Mouse (Mus musculus): ENCODE results near the gene Tnfaip1. TPM values are rescaled to one million over a fixed set of nuclear protein-coding genes. Genes with fewer than 3 reads are reported as not detected.

The Tnfaip1 gene
- total RNA-seq, 2 experiments from 2014 or later = 32.1 to 32.6 TPM

DNA sequence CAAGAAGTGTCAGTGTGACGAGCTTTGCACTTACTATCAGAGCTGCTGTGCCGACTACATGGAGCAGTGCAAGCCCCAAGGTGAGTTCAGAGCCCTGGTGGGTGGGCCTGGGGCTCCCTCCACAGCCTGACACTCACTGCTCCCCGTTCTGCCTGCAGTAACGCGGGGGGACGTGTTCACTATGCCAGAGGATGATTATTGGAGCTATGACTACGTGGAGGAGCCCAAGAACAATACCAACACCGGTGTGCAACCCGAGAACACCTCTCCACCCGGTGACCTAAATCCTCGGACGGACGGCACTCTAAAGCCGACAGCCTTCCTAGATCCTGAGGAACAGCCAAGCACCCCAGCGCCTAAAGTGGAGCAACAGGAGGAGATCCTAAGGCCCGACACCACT lies 36.6 kb downstream of the Tnfaip1 start:
- no peak for DNase-seq

GRCm38 (mm10) chr11:78499004-78499403 lies 37.1 kb downstream of the Tnfaip1 start, which contains the start of gene Vtn:
Gene Vtn, plus strand, starts transcription at chr11:78499091.
- DNase-seq = no peak

GRCm38 (mm10) chr11:78497544-78498522 lies 38.3 kb downstream of the Tnfaip1 start, which contains the start of gene Sarm1:
Gene Sarm1, minus strand, starts transcription at chr11:78497754.
- DNase-seq = peak; percentile 94 to 95

- DNase-seq = peak; percentile 37 to 60
These were observed 39.0 kb downstream of the Tnfaip1 start for GRCm38 (mm10) chr11:78497071-78497541.

- DNase-seq = no peak
These were observed 40.2 kb downstream of the Tnfaip1 start for GRCm38 (mm10) chr11:78495904-78496303.

- DNase-seq = peak; percentile 49 to 58
These were observed 45.3 kb downstream of the Tnfaip1 start for GRCm38 (mm10) chr11:78490781-78491241.

GRCm38 (mm10) chr11:78488168-78488567 lies 48.0 kb downstream of the Tnfaip1 start:
- peak; percentile 75 to 77 for DNase-seq

- no peak for DNase-seq
These were observed 52.5 kb downstream of the Tnfaip1 start for GRCm38 (mm10) chr11:78483639-78484038.

DNA sequence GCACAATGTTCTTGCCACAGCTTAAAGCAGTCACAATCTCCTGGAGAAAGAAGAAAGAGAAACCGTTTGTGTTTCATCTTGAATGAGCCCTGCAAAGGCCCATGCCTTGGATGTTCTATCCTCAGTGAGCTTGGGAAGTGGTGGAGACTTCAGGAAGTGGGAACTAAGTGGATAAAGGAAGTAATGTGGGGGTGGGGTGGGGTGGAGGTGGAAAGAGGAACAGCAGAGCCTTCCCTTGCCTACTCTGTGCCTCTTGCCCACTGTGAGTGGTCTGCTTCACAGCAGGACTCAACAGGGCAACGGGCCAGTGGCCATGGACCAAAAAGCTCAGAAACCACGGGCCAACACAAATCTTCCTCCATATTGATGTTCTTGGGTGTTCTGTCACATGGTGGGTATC lies 60.8 kb downstream of the Tnfaip1 start:
- no peak for DNase-seq

Other genes with a start within 250 kb of the Tnfaip1 start
- gene BC030499, start 245.5 kb downstream of the Tnfaip1 start, total RNA-seq (2021) = 1 to 10 TPM; 7.2 to 7.8 TPM
- 10 to 100 TPM in 1 of 2 experiments, 1 to 10 TPM in 1; 6.9 to 10.1 TPM for gene Spag5, start 234.8 kb downstream of the Tnfaip1 start, total RNA-seq (2021)
- 100 to 1,000 TPM; 781 to 864 TPM for gene Aldoc, start 213.4 kb downstream of the Tnfaip1 start, total RNA-seq (2021)
- 10 to 100 TPM; 57.9 to 59.0 TPM for gene Pigs, start 207.9 kb downstream of the Tnfaip1 start, total RNA-seq (2021)
- 10 to 100 TPM; 31.6 to 36.4 TPM for gene Unc119, start 192.8 kb downstream of the Tnfaip1 start, total RNA-seq (2021)
- gene Foxn1, start 149.8 kb downstream of the Tnfaip1 start, total RNA-seq (2021) = not detected
- gene Slc13a2, start 114.1 kb downstream of the Tnfaip1 start, total RNA-seq (2021) = not detected
- 10 to 100 TPM in 1 of 2 experiments, 1 to 10 TPM in 1; 9.5 to 11.3 TPM for gene Slc46a1, start 70.6 kb downstream of the Tnfaip1 start, total RNA-seq (2021)
- 10 to 100 TPM; 39.9 to 41.1 TPM for gene Sarm1, start 38.6 kb downstream of the Tnfaip1 start, total RNA-seq (2021)
- gene Vtn, start 37.2 kb downstream of the Tnfaip1 start, total RNA-seq (2021) = 10 to 100 TPM; 54.2 to 70.1 TPM
- gene Sebox, start 32.9 kb downstream of the Tnfaip1 start, total RNA-seq (2021) = 1 to 10 TPM; 4.5 to 4.9 TPM
- gene Tmem199, start 24.2 kb downstream of the Tnfaip1 start, total RNA-seq (2021) = 10 to 100 TPM; 43.0 to 44.0 TPM
- 100 to 1,000 TPM; 116 to 121 TPM for gene Poldip2, start 24.1 kb downstream of the Tnfaip1 start, total RNA-seq (2021)
- 10 to 100 TPM; 75.1 to 79.0 TPM for gene Ift20, start within 50 bp of the Tnfaip1 start, total RNA-seq (2021)
- 10 to 100 TPM; 11.1 to 12.7 TPM for gene Tmem97, start 14.4 kb upstream of the Tnfaip1 start, total RNA-seq (2021)
- 10 to 100 TPM; 43.7 to 45.9 TPM for gene Nlk, start 161.0 kb upstream of the Tnfaip1 start, total RNA-seq (2021)
- gene Ccnq, start 215.4 kb upstream of the Tnfaip1 start, total RNA-seq (2021) = 10 to 100 TPM; 15.0 to 19.4 TPM